Mouse (Mus musculus): ENCODE results near the gene Ablim2.

Ablim2 gene

GRCm38 (mm10) chr5:35882391-35882790 lies 124.7 kb downstream of the Ablim2 start:
- no peak for DNase-seq (ENCODE audit: low read depth, low spot score)

GRCm38 (mm10) chr5:35884262-35884661 lies 126.6 kb downstream of the Ablim2 start:
- DNase-seq (ENCODE audit: low read depth, low spot score) = peak; percentile 57

- no peak for DNase-seq (ENCODE audit: low read depth, low spot score)
These were observed 127.0 kb downstream of the Ablim2 start for GRCm38 (mm10) chr5:35884689-35885088.

GRCm38 (mm10) chr5:35888959-35889358 lies 131.3 kb downstream of the Ablim2 start:
- DNase-seq (ENCODE audit: low read depth, low spot score) = no peak

GRCm38 (mm10) chr5:35889641-35890040 lies 132.0 kb downstream of the Ablim2 start:
- DNase-seq (ENCODE audit: low read depth, low spot score) = no peak

GRCm38 (mm10) chr5:35890985-35891730 lies 133.5 kb downstream of the Ablim2 start:
- DNase-seq (ENCODE audit: low read depth, low spot score) = no peak

- DNase-seq (ENCODE audit: low read depth, low spot score) = no peak
These were observed 134.7 kb downstream of the Ablim2 start for GRCm38 (mm10) chr5:35892363-35892762.

- DNase-seq (ENCODE audit: low read depth, low spot score) = peak; percentile 98
These were observed 135.6 kb downstream of the Ablim2 start, which contains the start of gene Afap1 for GRCm38 (mm10) chr5:35893093-35893804. Gene Afap1, plus strand, starts transcription at chr5:35893319.

GRCm38 (mm10) chr5:35893805-35894260 lies 136.2 kb downstream of the Ablim2 start:
- no peak for DNase-seq (ENCODE audit: low read depth, low spot score)

- DNase-seq (ENCODE audit: low read depth, low spot score) = peak; percentile 73
These were observed 136.8 kb downstream of the Ablim2 start for GRCm38 (mm10) chr5:35894295-35895047.

- no peak for DNase-seq (ENCODE audit: low read depth, low spot score)
These were observed 138.2 kb downstream of the Ablim2 start for GRCm38 (mm10) chr5:35895926-35896325.

- no peak for DNase-seq (ENCODE audit: low read depth, low spot score)
These were observed 138.9 kb downstream of the Ablim2 start for GRCm38 (mm10) chr5:35896556-35896955.

- DNase-seq (ENCODE audit: low read depth, low spot score) = no peak
These were observed 139.5 kb downstream of the Ablim2 start for GRCm38 (mm10) chr5:35897147-35897546.

GRCm38 (mm10) chr5:35898114-35898513 lies 140.4 kb downstream of the Ablim2 start:
- DNase-seq (ENCODE audit: low read depth, low spot score) = peak; percentile 45

- no peak for DNase-seq (ENCODE audit: low read depth, low spot score)
These were observed 141.3 kb downstream of the Ablim2 start for GRCm38 (mm10) chr5:35898994-35899393.

- no peak for DNase-seq (ENCODE audit: low read depth, low spot score)
These were observed 142.9 kb downstream of the Ablim2 start for GRCm38 (mm10) chr5:35900401-35901225.

GRCm38 (mm10) chr5:35901226-35901809 lies 143.6 kb downstream of the Ablim2 start:
- DNase-seq (ENCODE audit: low read depth, low spot score) = no peak

- DNase-seq (ENCODE audit: low read depth, low spot score) = no peak
These were observed 145.8 kb downstream of the Ablim2 start for GRCm38 (mm10) chr5:35903456-35903855.

GRCm38 (mm10) chr5:35905283-35905682 lies 147.6 kb downstream of the Ablim2 start:
- DNase-seq (ENCODE audit: low read depth, low spot score) = peak; percentile 44

- DNase-seq (ENCODE audit: low read depth, low spot score) = no peak
These were observed 149.4 kb downstream of the Ablim2 start for GRCm38 (mm10) chr5:35907090-35907489.

All from skeletal muscle tissue, adult 2 months (tissue).